Mouse (Mus musculus): Measurements from ENCODE around the gene Bdnf. TPM values are rescaled to one million over a fixed set of nuclear protein-coding genes. Genes with fewer than 3 reads are reported as not detected.
A peak's percentile ranks its signal among the peaks of the same experiment; 100 is the strongest.

Bdnf gene
- total and polyA plus RNA-seq, 2 experiments from 2014 or later: 7.8 to 10.7 TPM

GRCm38 (mm10) chr2:109688661-109689060 is 14.2 kb downstream of the Bdnf start:
- H3K4me1 ChIP-seq (ENCODE audit: insufficient read depth, low read length): no peaks in the 10 kb centered on the region
- no peak overlapping the region for H3K27ac ChIP-seq (ENCODE audit: low read depth, low read length)
- ATAC-seq (ENCODE audit: low FRiP score): no peak
- WGBS: 81% methylated on average over 1 of the region's 1 CpGs
- no peak for TF ChIP-seq CTCF (IDR thresholded peaks at IDR 0.05)
- H3K4me3 ChIP-seq (ENCODE audit: low read depth, low read length): no peak overlapping the region
- H3K4me2 ChIP-seq (ENCODE audit: low read depth, low read length, poor library complexity, severe bottlenecking): no peak overlapping the region
- no peaks in the 10 kb centered on the region for H3K27me3 ChIP-seq (ENCODE audit: insufficient read depth, low read length)
- no peaks in the 10 kb centered on the region for H3K9me3 ChIP-seq (ENCODE audit: low read length)
- H3K36me3 ChIP-seq (ENCODE audit: insufficient read depth, low read length): no peaks in the 10 kb centered on the region
- no peak overlapping the region for H3K9ac ChIP-seq (replicated peaks; ENCODE audit: low read length, poor library complexity, severe bottlenecking)
- no peak for DNase-seq (ENCODE audit: low spot score)

- no peak overlapping the region for H3K27ac ChIP-seq (ENCODE audit: low read depth, low read length)
Observed at GRCm38 (mm10) chr2:109692266-109693177, 18.0 kb downstream of the Bdnf start.

GRCm38 (mm10) chr2:109693178-109694115 is 18.9 kb downstream of the Bdnf start:
- DNase-seq (ENCODE audit: low spot score) (peak; percentile 71), ATAC-seq (ENCODE audit: low FRiP score) (peak; percentile 75)
- under 1% methylated on average over 66 of the region's 67 CpGs for WGBS
- no peaks in the 10 kb centered on the region for H3K36me3 ChIP-seq (ENCODE audit: insufficient read depth, low read length)
- H3K4me3 ChIP-seq (ENCODE audit: low read depth, low read length): peak overlapping the region; percentile 60
- no peak overlapping the region for H3K27ac ChIP-seq (ENCODE audit: low read depth, low read length)
- peak overlapping the region; percentile 48 for H3K9ac ChIP-seq (replicated peaks; ENCODE audit: low read length, poor library complexity, severe bottlenecking)
- no peaks in the 10 kb centered on the region for H3K27me3 ChIP-seq (ENCODE audit: insufficient read depth, low read length)
- H3K4me2 ChIP-seq (ENCODE audit: low read depth, low read length, poor library complexity, severe bottlenecking): peak overlapping the region; percentile 62
- no peaks in the 10 kb centered on the region for H3K9me3 ChIP-seq (ENCODE audit: low read length)
- no peak; the same call in 1 of the 2 replicates for TF ChIP-seq CTCF (IDR thresholded peaks at IDR 0.05)
- H3K4me1 ChIP-seq (ENCODE audit: insufficient read depth, low read length): no peaks in the 10 kb centered on the region

More at GRCm38 (mm10) chr2:109692266-109693177, 18.0 kb downstream of the Bdnf start:
- Histone ChIP-seq H3K4me3 (ENCODE audit: low read depth, low read length) (peak overlapping the region; percentile 60), H3K27me3 (ENCODE audit: insufficient read depth, low read length) (no peaks in the 10 kb centered on the region), H3K36me3 (ENCODE audit: insufficient read depth, low read length) (no peaks in the 10 kb centered on the region), H3K4me2 (ENCODE audit: low read depth, low read length, poor library complexity, severe bottlenecking) (peak overlapping the region; percentile 62), H3K9ac (replicated peaks; ENCODE audit: low read length, poor library complexity, severe bottlenecking) (peak overlapping the region; percentile 48), H3K9me3 (ENCODE audit: low read length) (no peaks in the 10 kb centered on the region), H3K4me1 (ENCODE audit: insufficient read depth, low read length) (no peaks in the 10 kb centered on the region)
- peak; percentile 59 for TF ChIP-seq CTCF (IDR thresholded peaks at IDR 0.05)
- peak; percentile 66 for DNase-seq (ENCODE audit: low spot score)
- peak; percentile 48; the same call in 1 of the 2 replicates for ATAC-seq (ENCODE audit: low FRiP score)
- 3% methylated on average over 34 of the region's 34 CpGs for WGBS

- DNase-seq (ENCODE audit: low spot score): no peak
- ATAC-seq (ENCODE audit: low FRiP score): peak; percentile 10
- WGBS: under 1% methylated on average over 26 of the region's 26 CpGs
- H3K4me2 ChIP-seq (ENCODE audit: low read depth, low read length, poor library complexity, severe bottlenecking): peak overlapping the region; percentile 62
- peak overlapping the region; percentile 48 for H3K9ac ChIP-seq (replicated peaks; ENCODE audit: low read length, poor library complexity, severe bottlenecking)
- H3K36me3 ChIP-seq (ENCODE audit: insufficient read depth, low read length): no peaks in the 10 kb centered on the region
- H3K27me3 ChIP-seq (ENCODE audit: insufficient read depth, low read length): no peaks in the 10 kb centered on the region
- no peaks in the 10 kb centered on the region for H3K9me3 ChIP-seq (ENCODE audit: low read length)
- no peak for TF ChIP-seq CTCF (IDR thresholded peaks at IDR 0.05)
- H3K4me3 ChIP-seq (ENCODE audit: low read depth, low read length): peak overlapping the region; percentile 60
- no peak overlapping the region for H3K27ac ChIP-seq (ENCODE audit: low read depth, low read length)
- H3K4me1 ChIP-seq (ENCODE audit: insufficient read depth, low read length): no peaks in the 10 kb centered on the region
Observed at GRCm38 (mm10) chr2:109694116-109694837, 19.8 kb downstream of the Bdnf start.

DNA sequence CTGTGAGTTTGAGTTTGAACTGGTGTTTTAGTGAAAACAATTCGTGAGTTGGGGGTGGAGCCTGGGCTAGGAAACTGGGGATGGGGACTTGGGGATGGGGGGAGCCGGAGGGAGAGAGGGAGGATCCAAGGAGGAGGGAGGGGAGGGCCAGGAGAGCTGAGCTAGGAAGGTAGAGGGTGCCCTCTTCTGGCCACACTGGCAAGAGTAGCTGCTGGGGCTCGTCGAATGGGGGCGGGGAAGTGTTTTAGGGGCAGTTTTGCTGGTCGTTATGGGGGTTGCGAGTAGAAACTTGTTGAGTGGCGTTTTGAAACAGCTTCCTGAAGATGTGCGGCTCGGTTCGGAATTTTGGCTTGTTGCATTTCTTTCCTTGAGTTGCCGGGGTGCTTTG is 20.3 kb downstream of the Bdnf start:
- no peak overlapping the region for H3K27ac ChIP-seq (ENCODE audit: low read depth, low read length)
- no peaks in the 10 kb centered on the region for H3K36me3 ChIP-seq (ENCODE audit: insufficient read depth, low read length)
- H3K4me2 ChIP-seq (ENCODE audit: low read depth, low read length, poor library complexity, severe bottlenecking): peak overlapping the region; percentile 62
- H3K9ac ChIP-seq (replicated peaks; ENCODE audit: low read length, poor library complexity, severe bottlenecking): no peak overlapping the region
- DNase-seq (ENCODE audit: low spot score) (peak; percentile 87), ATAC-seq (ENCODE audit: low FRiP score) (peak; percentile 68)
- peak overlapping the region; percentile 60 for H3K4me3 ChIP-seq (ENCODE audit: low read depth, low read length)
- WGBS: 0% methylated on average over 12 of the region's 12 CpGs
- H3K9me3 ChIP-seq (ENCODE audit: low read length): no peaks in the 10 kb centered on the region
- H3K27me3 ChIP-seq (ENCODE audit: insufficient read depth, low read length): no peaks in the 10 kb centered on the region
- TF ChIP-seq CTCF (IDR thresholded peaks at IDR 0.05): peak; percentile 81
- no peaks in the 10 kb centered on the region for H3K4me1 ChIP-seq (ENCODE audit: insufficient read depth, low read length)

Measured in midbrain, postnatal 0 days (tissue).